Mouse (Mus musculus): ENCODE measurements around the gene Pakap. TPM values are rescaled to one million over a fixed set of nuclear protein-coding genes. Genes with fewer than 3 reads are reported as not detected.

The Pakap gene
- polyA plus RNA-seq, 1 experiment, result 0.22 TPM

- H3K4me3 ChIP-seq (ENCODE audit: low read depth, low read length), result no peak overlapping the region
- no peak overlapping the region for H3K27ac ChIP-seq (ENCODE audit: insufficient read depth, low read depth, low read length)
- TF ChIP-seq CTCF (IDR thresholded peaks at IDR 0.05; ENCODE audit: extremely low read depth, insufficient read length, insufficient replicate concordance, low read depth, low read length), result no peak
- TF ChIP-seq POLR2A (IDR thresholded peaks at IDR 0.05; ENCODE audit: low read depth, low read length), result no peak
- H3K27me3 ChIP-seq (ENCODE audit: control insufficient read depth, insufficient read depth, low read length), result no peaks in the 10 kb centered on the region
- 50% methylated on average over 3 of the region's 3 CpGs for WGBS
- no peaks in the 10 kb centered on the region for H3K36me3 ChIP-seq (ENCODE audit: control insufficient read depth, insufficient read depth, low read length)
- H3K4me1 ChIP-seq (ENCODE audit: control insufficient read depth, insufficient read depth, insufficient read length, low read length), result no peaks in the 10 kb centered on the region
These were observed 8.0 kb upstream of the Pakap start for GRCm38 (mm10) chr4:57560010-57560409.

- TF ChIP-seq POLR2A (IDR thresholded peaks at IDR 0.05; ENCODE audit: low read depth, low read length) (no peak), CTCF (IDR thresholded peaks at IDR 0.05; ENCODE audit: extremely low read depth, insufficient read length, insufficient replicate concordance, low read depth, low read length) (no peak)
- Histone ChIP-seq H3K4me3 (ENCODE audit: low read depth, low read length) (no peak overlapping the region), H3K27me3 (ENCODE audit: control insufficient read depth, insufficient read depth, low read length) (no peaks in the 10 kb centered on the region)
These were observed 6.9 kb upstream of the Pakap start for GRCm38 (mm10) chr4:57561055-57561454.

GRCm38 (mm10) chr4:57565283-57565682 lies 2.7 kb upstream of the Pakap start:
- no peaks in the 10 kb centered on the region for H3K27me3 ChIP-seq (ENCODE audit: control insufficient read depth, insufficient read depth, low read length)
- H3K27ac ChIP-seq (ENCODE audit: insufficient read depth, low read depth, low read length), result no peak overlapping the region
- H3K4me1 ChIP-seq (ENCODE audit: control insufficient read depth, insufficient read depth, insufficient read length, low read length), result no peaks in the 10 kb centered on the region
- 81% methylated on average over 1 of the region's 1 CpGs for WGBS
- TF ChIP-seq CTCF (IDR thresholded peaks at IDR 0.05; ENCODE audit: extremely low read depth, insufficient read length, insufficient replicate concordance, low read depth, low read length) (no peak), POLR2A (IDR thresholded peaks at IDR 0.05; ENCODE audit: low read depth, low read length) (no peak)
- no peak overlapping the region for H3K4me3 ChIP-seq (ENCODE audit: low read depth, low read length)
- no peaks in the 10 kb centered on the region for H3K36me3 ChIP-seq (ENCODE audit: control insufficient read depth, insufficient read depth, low read length)

More at GRCm38 (mm10) chr4:57561055-57561454, 6.9 kb upstream of the Pakap start:
- H3K36me3 ChIP-seq (ENCODE audit: control insufficient read depth, insufficient read depth, low read length), result no peaks in the 10 kb centered on the region
- H3K27ac ChIP-seq (ENCODE audit: insufficient read depth, low read depth, low read length), result no peak overlapping the region
- H3K4me1 ChIP-seq (ENCODE audit: control insufficient read depth, insufficient read depth, insufficient read length, low read length), result no peaks in the 10 kb centered on the region
- 65% methylated on average over 6 of the region's 6 CpGs for WGBS

GRCm38 (mm10) chr4:57565811-57566210 lies 2.2 kb upstream of the Pakap start:
- Histone ChIP-seq H3K36me3 (ENCODE audit: control insufficient read depth, insufficient read depth, low read length) (no peaks in the 10 kb centered on the region), H3K27ac (ENCODE audit: insufficient read depth, low read depth, low read length) (no peak overlapping the region), H3K27me3 (ENCODE audit: control insufficient read depth, insufficient read depth, low read length) (no peaks in the 10 kb centered on the region), H3K4me1 (ENCODE audit: control insufficient read depth, insufficient read depth, insufficient read length, low read length) (no peaks in the 10 kb centered on the region), H3K4me3 (ENCODE audit: low read depth, low read length) (no peak overlapping the region)
- 51% methylated on average over 2 of the region's 2 CpGs for WGBS
- TF ChIP-seq CTCF (IDR thresholded peaks at IDR 0.05; ENCODE audit: extremely low read depth, insufficient read length, insufficient replicate concordance, low read depth, low read length) (no peak), POLR2A (IDR thresholded peaks at IDR 0.05; ENCODE audit: low read depth, low read length) (no peak)

GRCm38 (mm10) chr4:57568268-57569068 lies 489 bp downstream of the Pakap start:
- Histone ChIP-seq H3K36me3 (ENCODE audit: control insufficient read depth, insufficient read depth, low read length) (no peaks in the 10 kb centered on the region), H3K27me3 (ENCODE audit: control insufficient read depth, insufficient read depth, low read length) (no peaks in the 10 kb centered on the region), H3K4me3 (ENCODE audit: low read depth, low read length) (peak overlapping the region; percentile 54), H3K4me1 (ENCODE audit: control insufficient read depth, insufficient read depth, insufficient read length, low read length) (no peaks in the 10 kb centered on the region), H3K27ac (ENCODE audit: insufficient read depth, low read depth, low read length) (no peak overlapping the region)
- WGBS, result 43% methylated on average over 19 of the region's 19 CpGs
- no peak for TF ChIP-seq CTCF (IDR thresholded peaks at IDR 0.05; ENCODE audit: extremely low read depth, insufficient read length, insufficient replicate concordance, low read depth, low read length)
- TF ChIP-seq POLR2A (IDR thresholded peaks at IDR 0.05; ENCODE audit: low read depth, low read length), result no peak

GRCm38 (mm10) chr4:57569069-57569355 lies 1.0 kb downstream of the Pakap start:
- H3K27me3 ChIP-seq (ENCODE audit: control insufficient read depth, insufficient read depth, low read length), result no peaks in the 10 kb centered on the region
- H3K27ac ChIP-seq (ENCODE audit: insufficient read depth, low read depth, low read length), result no peak overlapping the region
- no peak for TF ChIP-seq POLR2A (IDR thresholded peaks at IDR 0.05; ENCODE audit: low read depth, low read length)
- TF ChIP-seq CTCF (IDR thresholded peaks at IDR 0.05; ENCODE audit: extremely low read depth, insufficient read length, insufficient replicate concordance, low read depth, low read length), result no peak
- H3K36me3 ChIP-seq (ENCODE audit: control insufficient read depth, insufficient read depth, low read length), result no peaks in the 10 kb centered on the region
- 92% methylated on average over 4 of the region's 4 CpGs for WGBS
- no peaks in the 10 kb centered on the region for H3K4me1 ChIP-seq (ENCODE audit: control insufficient read depth, insufficient read depth, insufficient read length, low read length)
- H3K4me3 ChIP-seq (ENCODE audit: low read depth, low read length), result no peak overlapping the region

- Histone ChIP-seq H3K36me3 (ENCODE audit: control insufficient read depth, insufficient read depth, low read length) (no peaks in the 10 kb centered on the region), H3K4me3 (ENCODE audit: low read depth, low read length) (0 out of 2 replicates have a peak overlapping the region, but pooled peaks have one; percentile 6), H3K27ac (ENCODE audit: insufficient read depth, low read depth, low read length) (no peak overlapping the region), H3K4me1 (ENCODE audit: control insufficient read depth, insufficient read depth, insufficient read length, low read length) (no peaks in the 10 kb centered on the region), H3K27me3 (ENCODE audit: control insufficient read depth, insufficient read depth, low read length) (no peaks in the 10 kb centered on the region)
- WGBS, result 68% methylated on average over 6 of the region's 6 CpGs
- TF ChIP-seq CTCF (IDR thresholded peaks at IDR 0.05; ENCODE audit: extremely low read depth, insufficient read length, insufficient replicate concordance, low read depth, low read length), result no peak
- no peak for TF ChIP-seq POLR2A (IDR thresholded peaks at IDR 0.05; ENCODE audit: low read depth, low read length)
These were observed 1.7 kb downstream of the Pakap start for GRCm38 (mm10) chr4:57569711-57570110.

All from small intestine, adult 2 months (tissue).